Mouse (Mus musculus) E14TG2a.4 (cell line): ENCODE measurements around the gene Retreg3.

Experiments used
- CTCF ChIP-seq: conservative IDR thresholded peaks from 2 replicates; pipeline ENCODE4 v1.5.1; 2014; ENCODE audit warnings: low read length
- NANOG ChIP-seq: IDR thresholded peaks from 2 replicates; pipeline ENCODE4 v1.6.1; 2014; ENCODE audit warnings: borderline replicate concordance, low read length, mixed read lengths
- POU5F1 ChIP-seq: IDR thresholded peaks from 2 replicates; pipeline ENCODE4 v1.6.1; 2014; ENCODE audit warnings: low read length, borderline replicate concordance

DNA sequence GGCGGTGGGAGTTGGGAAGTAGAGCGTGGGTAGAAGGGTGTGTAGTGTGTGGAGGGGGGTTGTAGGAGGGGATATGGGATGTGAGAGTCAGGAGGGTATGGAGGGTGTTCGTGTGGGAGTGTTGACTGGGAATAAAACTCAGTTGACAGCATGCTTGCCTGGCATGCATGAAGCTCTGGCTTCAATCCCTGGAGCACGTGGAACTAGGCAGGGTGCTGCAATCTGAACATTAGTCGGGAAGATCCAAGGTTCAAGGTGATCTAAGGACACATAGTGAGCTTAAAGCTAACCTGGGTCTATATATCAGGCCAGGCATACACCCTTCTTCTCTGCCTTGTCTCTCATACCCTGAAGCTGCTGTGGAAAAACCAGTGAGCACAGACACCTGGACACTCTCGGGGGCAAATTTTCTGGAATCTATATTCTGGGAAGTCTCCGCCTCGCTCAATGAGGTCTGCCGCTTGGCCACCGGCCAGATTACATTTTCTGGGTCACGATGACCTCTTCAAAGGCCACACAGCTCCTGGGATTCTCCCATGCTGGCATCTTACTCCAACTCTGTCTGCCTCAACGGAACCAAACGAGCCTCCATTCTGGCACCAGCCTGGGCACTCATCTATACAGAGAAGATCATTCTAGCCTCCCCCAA lies 14.6 kb upstream of the Retreg3 start:
- no peak for TF ChIP-seq CTCF
- no peak for TF ChIP-seq POU5F1
- no peak for TF ChIP-seq NANOG
